Mouse (Mus musculus): ENCODE results near the gene Ptgdr.
"Not testable (repeated sequence)": the region's sequence is repeated elsewhere in the genome, so short reads cannot be mapped to it uniquely, and the experiment has no call there.

Gene Ptgdr

DNA sequence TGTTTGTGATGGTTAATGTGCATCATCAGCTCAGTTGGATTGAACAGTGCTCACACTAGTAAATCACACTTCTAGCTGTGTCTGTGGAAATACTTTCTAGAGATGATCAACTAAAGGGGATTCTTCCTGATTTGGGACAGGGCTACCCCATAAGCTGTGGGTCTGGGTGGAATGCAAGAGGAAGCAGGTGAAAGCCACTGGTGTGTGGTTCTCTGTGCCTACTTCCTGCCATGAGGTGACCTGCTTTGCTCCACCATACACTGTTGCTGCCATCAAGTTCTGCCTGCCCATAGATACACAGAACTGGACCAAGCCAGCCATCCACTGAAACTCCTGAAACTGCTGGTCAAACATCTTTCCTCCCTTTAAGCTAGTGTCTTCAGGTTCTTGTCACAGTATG, 46.0 kb downstream of the Ptgdr start:
- not testable (repeated sequence) for DNase-seq (ENCODE audit: low read depth, low spot score)

Data from c-Kit-negative CD71-positive TER-119-positive erythroid progenitor cells, embryonic 14.5 days (primary cell).